Mouse (Mus musculus) right cerebral cortex, postnatal 10 days (tissue): ENCODE data around the gene Lxn.
A peak's percentile ranks its signal among the peaks of the same experiment; 100 is the strongest.

Experiments used
- DNase-seq, 2 experiments: peaks; one replicate each; pipeline ENCODE4 v3.0.0; 2021; ENCODE audit warnings: low spot score in 2 of 2

The Lxn gene

DNA sequence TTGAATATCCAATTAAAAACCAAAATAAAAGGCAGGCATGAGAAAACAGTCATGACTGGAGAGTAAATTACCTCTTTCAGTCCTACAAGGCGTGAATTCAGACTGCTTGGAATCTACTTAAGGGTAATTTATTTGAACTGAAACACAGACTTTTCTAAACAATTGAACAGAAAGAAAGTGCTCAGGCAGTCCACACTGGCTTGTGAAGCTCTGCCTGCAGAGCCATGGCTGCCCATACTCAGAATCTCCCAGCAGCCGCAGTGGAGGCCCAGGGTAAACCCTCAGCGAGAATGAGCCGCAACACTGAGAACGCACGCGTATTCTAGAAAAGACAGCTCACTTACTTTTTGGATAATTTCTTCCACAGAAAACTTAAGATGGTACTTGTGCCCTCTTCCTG, 1.7 kb downstream of the Lxn start:
- no peak for DNase-seq

DNA sequence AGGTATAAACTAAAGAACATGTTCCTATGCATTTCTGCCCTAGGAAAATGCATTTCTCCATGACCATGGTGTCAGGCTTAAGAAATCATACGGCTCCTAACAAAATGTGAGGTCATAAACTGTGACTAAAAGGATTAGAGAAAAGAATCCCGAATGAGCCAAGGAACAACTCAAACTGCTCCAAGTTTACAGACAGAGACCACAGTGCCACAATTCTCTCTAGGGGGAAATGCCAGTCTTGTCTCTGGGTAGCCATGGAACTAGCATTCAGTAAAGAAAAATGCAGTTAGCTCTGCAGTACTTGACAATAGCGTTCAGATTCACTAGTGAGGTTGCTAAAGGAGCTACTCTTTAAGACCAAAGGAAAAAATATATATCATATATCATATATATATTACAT, 3.8 kb downstream of the Lxn start:
- DNase-seq: no peak

DNA sequence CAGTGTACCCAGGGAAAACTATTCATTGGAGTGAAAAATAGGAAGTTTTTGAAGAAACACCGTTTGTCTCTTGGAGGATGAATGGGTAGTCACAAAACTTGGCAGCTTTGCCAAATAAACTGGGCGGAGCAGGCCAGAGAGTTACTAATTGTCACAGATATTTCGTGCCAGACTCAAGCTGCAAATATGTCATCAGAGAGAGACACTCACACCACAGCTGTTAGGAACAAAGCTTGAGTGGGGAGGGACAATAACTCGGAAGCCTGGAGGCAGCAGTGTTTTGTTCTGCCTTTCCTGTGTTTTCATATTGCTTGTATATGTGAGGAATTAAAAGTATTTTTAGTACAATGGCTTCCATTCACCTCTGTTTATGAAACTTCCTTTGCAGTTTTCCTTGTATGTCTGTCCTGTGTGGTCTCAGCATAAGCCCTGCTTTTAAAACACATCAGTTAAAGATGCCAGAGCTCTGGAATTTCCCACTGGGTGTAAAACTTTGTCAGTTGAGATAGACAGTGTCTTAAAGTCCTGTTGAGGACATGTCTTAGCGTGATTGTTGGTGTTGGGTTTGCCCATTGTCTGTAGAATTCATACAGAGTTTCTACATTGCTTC, 13.0 kb downstream of the Lxn start:
- no peak for DNase-seq

DNA sequence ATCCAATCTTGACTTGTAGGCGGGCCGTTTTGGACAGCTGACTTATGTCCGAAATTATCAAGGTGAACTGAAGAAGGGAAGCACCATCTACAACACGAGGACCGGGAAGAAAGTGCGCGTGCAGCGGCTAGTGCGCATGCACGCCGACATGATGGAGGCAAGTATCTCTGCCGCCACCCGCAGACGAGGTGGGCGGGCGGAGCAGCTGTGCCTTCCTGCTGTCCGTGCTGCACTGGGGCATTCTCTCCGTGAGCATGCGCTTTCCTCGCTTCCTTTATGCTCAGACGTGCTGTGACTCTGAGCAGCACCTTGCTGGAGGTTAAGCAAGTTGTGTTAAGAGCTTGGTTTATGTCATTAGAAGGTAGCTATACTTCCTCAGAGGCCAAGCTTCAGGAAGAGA, 14.1 kb downstream of the Lxn start:
- DNase-seq: no peak

DNA sequence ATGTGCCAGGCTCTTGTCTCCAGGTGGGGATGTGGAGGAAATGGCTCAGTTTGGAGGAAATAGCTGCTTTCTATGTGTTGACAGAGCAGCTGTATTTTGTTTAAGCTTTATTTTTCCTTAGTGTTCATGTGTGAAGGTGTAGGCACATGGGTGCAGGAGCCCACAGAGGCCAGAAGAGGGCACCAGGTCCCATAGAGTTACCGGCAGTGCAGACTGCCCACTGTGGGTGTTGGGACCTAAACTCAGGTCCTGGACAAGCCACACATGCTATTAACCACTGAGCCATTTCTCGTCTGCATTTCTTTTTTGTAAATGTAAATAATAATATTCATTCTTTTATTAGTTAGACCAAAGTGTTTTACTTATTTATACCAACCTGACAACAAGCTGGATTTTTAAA, 16.6 kb downstream of the Lxn start:
- no peak for DNase-seq

DNA sequence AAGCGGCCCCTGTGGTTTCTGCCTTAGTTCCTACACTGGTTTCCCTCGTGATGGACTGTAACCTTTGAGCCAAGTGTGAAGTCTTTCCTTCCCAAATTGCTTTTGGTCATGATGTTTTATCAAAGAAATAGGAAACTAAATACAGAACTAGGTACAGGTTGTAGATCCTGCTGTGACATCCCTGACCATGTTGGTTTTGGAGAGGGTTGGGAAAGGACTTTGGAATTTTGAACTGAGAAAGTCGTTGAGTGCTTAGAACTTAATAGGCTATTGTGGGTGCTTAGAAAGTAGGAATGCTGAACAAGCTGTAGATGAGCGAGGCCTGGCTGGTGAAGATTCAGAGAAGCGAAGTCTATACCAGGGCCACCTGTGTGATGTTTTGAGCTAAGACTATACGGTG, 29.7 kb downstream of the Lxn start:
- DNase-seq: no peak

DNA sequence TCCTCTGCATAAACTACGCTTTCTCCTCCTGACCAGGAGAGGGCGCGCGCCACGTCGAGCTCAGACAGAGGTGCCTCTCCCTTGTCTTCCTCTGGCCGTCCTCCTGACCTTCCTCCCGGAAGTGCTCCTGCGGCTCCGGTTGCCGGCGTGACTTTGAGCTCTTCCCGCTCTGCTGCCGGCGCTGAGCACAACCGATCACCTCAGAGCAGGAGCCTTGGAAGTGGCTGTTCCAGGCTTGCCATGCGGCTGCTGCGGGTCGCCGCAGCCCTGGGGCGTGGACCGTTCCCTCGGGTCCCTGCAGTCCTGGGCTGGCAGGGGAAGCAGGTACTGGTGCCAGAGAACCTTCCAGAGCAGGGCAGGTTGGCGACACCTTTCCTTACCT, 33.7 kb downstream of the Lxn start, which contains the start of gene Gfm1:
TSS of gene Gfm1 (plus strand) at position 98 of the 382 bp plus-strand sequence.
- DNase-seq: peak; percentile 95 to 96

DNA sequence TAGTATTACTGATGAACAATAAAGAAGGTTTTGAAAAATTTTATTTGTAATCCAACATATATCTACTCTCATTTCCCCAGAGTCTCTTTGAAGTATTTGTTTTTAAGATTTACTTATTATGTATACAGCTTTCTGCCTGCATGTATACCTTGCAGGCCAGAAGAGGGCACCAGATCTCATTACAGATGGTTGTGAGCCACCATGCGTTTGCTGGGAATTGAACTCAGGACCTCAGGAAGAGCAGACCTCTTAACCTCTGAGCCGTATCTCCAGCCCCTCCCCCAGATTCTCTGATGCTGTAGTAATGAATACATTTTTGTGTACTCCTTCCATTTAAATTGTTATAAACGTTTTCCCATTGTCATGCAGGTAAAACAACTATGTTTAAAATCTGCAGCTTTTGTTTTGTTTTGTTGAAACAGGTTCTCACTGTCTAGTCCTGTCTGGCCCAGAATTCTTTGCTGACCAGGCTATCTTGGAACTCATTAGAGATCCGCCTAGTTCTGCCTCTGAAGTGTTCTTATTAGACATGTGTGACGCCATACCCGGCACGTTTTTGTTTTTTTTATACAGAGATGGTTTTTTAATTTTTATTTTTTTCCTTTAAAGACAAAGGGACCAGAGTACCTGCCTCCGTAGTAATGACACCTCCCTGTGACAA, 34.3 kb downstream of the Lxn start:
- no peak for DNase-seq
